20 mouse cellular contexts compared by ENCODE assay signal in the genomic region with DNA sequence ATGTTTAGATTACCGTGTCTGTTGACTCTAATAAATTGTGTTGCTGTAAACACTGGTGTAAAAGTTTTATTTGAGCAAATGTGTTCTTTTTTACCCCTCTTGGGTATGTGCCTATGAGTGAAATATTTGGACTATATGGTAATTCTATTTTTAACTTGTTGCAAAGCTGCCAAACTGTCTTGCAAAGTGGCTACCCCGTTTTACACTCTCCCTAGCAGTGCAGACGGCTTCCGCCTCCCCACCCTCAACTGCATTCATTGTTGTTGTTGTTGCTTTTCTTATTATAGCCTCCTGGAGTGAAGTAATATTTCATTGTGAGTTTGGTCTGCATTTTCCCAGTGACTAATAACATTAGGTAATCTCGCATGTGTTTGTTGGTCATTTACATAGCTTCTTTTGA. TPM values are rescaled to one million over a fixed set of nuclear protein-coding genes. Genes with fewer than 3 reads are reported as not detected.
A peak's percentile ranks its signal among the peaks of the same experiment; 100 is the strongest.
DNase-seq lines count a peak whose midpoint lies in the region; ATAC-seq and TF ChIP-seq lines count a peak whose summit lies in the region.
"Had no signal": no experiment of that assay in that cellular context is flagged by ENCODE, and none has a peak within 500 bp of the region (broad histone marks: within the 10 kb centered on the region; RNA-seq: fewer than 3 reads in every experiment).

No protein-coding gene starts in this region.

- peaks cover 14% of the 10 kb centered on the region for H3K4me1 ChIP-seq in forebrain, embryonic 15.5 days
- H3K4me1 ChIP-seq in forebrain, embryonic 13.5 days = peaks cover 29% of the 10 kb centered on the region
- peaks cover 21% of the 10 kb centered on the region; the same call in 1 of the 2 replicates for H3K4me1 ChIP-seq in heart, postnatal 0 days (ENCODE audit: control insufficient read depth, insufficient read depth)
- peaks cover 6% of the 10 kb centered on the region; the same call in 1 of the 2 replicates for H3K4me1 ChIP-seq in heart, embryonic 12.5 days (replicated peaks)
- H3K4me1 ChIP-seq in lung, embryonic 16.5 days (replicated peaks; ENCODE audit: control insufficient read depth, insufficient read depth, low read length) = peaks cover 2% of the 10 kb centered on the region

- ATAC-seq in forebrain, embryonic 15.5 days (replicated peaks) = 0 out of 2 replicates have a peak, but pooled peaks have one; percentile 28
- no peak for ATAC-seq in forebrain, embryonic 13.5 days
- ATAC-seq in heart, postnatal 0 days (ENCODE audit: insufficient read depth, low read depth) = peak; percentile 70; the same call in 1 of the 2 replicates
- no peak for ATAC-seq in heart, embryonic 12.5 days (ENCODE audit: insufficient number of reproducible peaks, low FRiP score)
- peak; percentile 50; the same call in 1 of the 2 replicates for ATAC-seq in lung, embryonic 16.5 days (ENCODE audit: low read depth)
- ATAC-seq in CD4-positive, CD25-positive, alpha-beta regulatory T cell, adult 4 months = no peak
- ATAC-seq: activated CD4-positive, CD25-positive, alpha-beta regulatory T cell, adult 4 months; intestine, embryonic 15.5 days; Patski had no signal

- no peaks in the 10 kb centered on the region for H3K9me3 ChIP-seq in forebrain, embryonic 15.5 days
- no peaks in the 10 kb centered on the region for H3K9me3 ChIP-seq in forebrain, embryonic 13.5 days (replicated peaks)
- no peaks in the 10 kb centered on the region for H3K9me3 ChIP-seq in heart, postnatal 0 days (replicated peaks; ENCODE audit: control insufficient read depth, low read length)
- no peaks in the 10 kb centered on the region for H3K9me3 ChIP-seq in heart, embryonic 12.5 days (replicated peaks)
- 0 out of 2 replicates have a peak, but pooled peaks cover 2% of the 10 kb centered on the region for H3K9me3 ChIP-seq in lung, embryonic 16.5 days (ENCODE audit: control insufficient read depth, low read length)
- H3K9me3 ChIP-seq: forebrain, embryonic 12.5 days; hindbrain, embryonic 10.5 days; intestine, embryonic 15.5 days had no signal

- WGBS in forebrain, embryonic 15.5 days = 32% methylated on average over 5 of the region's 5 CpGs
- 50% methylated on average over 5 of the region's 5 CpGs for WGBS in forebrain, embryonic 13.5 days
- 40% methylated on average over 5 of the region's 5 CpGs for WGBS in heart, postnatal 0 days
- 60% methylated on average over 5 of the region's 5 CpGs for WGBS in heart, embryonic 12.5 days
- 53% methylated on average over 5 of the region's 5 CpGs for WGBS in lung, embryonic 16.5 days

- no peak overlapping the region for H3K4me2 ChIP-seq in forebrain, embryonic 15.5 days (replicated peaks)
- no peak overlapping the region for H3K4me2 ChIP-seq in forebrain, embryonic 13.5 days
- no peak overlapping the region for H3K4me2 ChIP-seq in heart, postnatal 0 days (ENCODE audit: low read depth, low read length)
- H3K4me2 ChIP-seq in heart, embryonic 12.5 days = no peak overlapping the region
- no peak overlapping the region for H3K4me2 ChIP-seq in lung, embryonic 16.5 days (ENCODE audit: low read depth, low read length)
- H3K4me2 ChIP-seq: forebrain, embryonic 12.5 days; hindbrain, embryonic 14.5 days; intestine, embryonic 15.5 days had no signal

- peak; percentile 63 for DNase-seq in heart, postnatal 0 days (ENCODE audit: low spot score)
- DNase-seq in lung, postnatal 10 days = no peak
- DNase-seq in brain, embryonic 14.5 days (ENCODE audit: low read depth) = peak; percentile 17
- DNase-seq: adrenal gland, adult 2 months; adrenal gland, postnatal 25 days; cerebellum, adult 2 months; cerebellum, postnatal 10 days; gastrocnemius, postnatal 10 days had no signal

- no peak for TF ChIP-seq CTCF in heart, postnatal 0 days (IDR thresholded peaks at IDR 0.05; ENCODE audit: low read depth)
- no peak for TF ChIP-seq CTCF in brain, embryonic 14.5 days (IDR thresholded peaks at IDR 0.05; ENCODE audit: borderline replicate concordance, extremely low read depth, insufficient read depth, insufficient read length)

- no peak overlapping the region for H3K27ac ChIP-seq in forebrain, embryonic 15.5 days (replicated peaks)
- H3K27ac ChIP-seq in forebrain, embryonic 13.5 days = no peak overlapping the region
- H3K27ac ChIP-seq in heart, postnatal 0 days (ENCODE audit: low read depth) = peak overlapping the region; percentile 13; the same call in 1 of the 2 replicates
- no peak overlapping the region for H3K27ac ChIP-seq in heart, embryonic 12.5 days (ENCODE audit: poor library complexity, severe bottlenecking)
- no peak overlapping the region for H3K27ac ChIP-seq in lung, embryonic 16.5 days (ENCODE audit: low read length)
- H3K27ac ChIP-seq: forebrain, embryonic 12.5 days; hindbrain, embryonic 10.5 days; hindbrain, embryonic 14.5 days; intestine, embryonic 15.5 days had no signal

- no peak for TF ChIP-seq EP300 in heart, postnatal 0 days (IDR thresholded peaks at IDR 0.05; ENCODE audit: low read depth)

- TF ChIP-seq POLR2A in brain, embryonic 14.5 days (IDR thresholded peaks at IDR 0.05; ENCODE audit: borderline replicate concordance, extremely low read depth, insufficient read depth, insufficient read length, poor library complexity, severe bottlenecking) = no peak

- H3K27me3 ChIP-seq in forebrain, embryonic 15.5 days = no peaks in the 10 kb centered on the region
- peaks cover 14% of the 10 kb centered on the region for H3K27me3 ChIP-seq in forebrain, embryonic 13.5 days
- H3K27me3 ChIP-seq in heart, postnatal 0 days (ENCODE audit: control insufficient read depth, insufficient read depth, low read length) = no peaks in the 10 kb centered on the region
- H3K27me3 ChIP-seq in heart, embryonic 12.5 days (replicated peaks) = peaks cover 31% of the 10 kb centered on the region
- H3K27me3 ChIP-seq in lung, embryonic 16.5 days (ENCODE audit: control insufficient read depth, insufficient read depth, low read depth, low read length) = no peaks in the 10 kb centered on the region
- H3K27me3 ChIP-seq: CH12.LX; intestine, embryonic 15.5 days; Patski had no signal

- no peak overlapping the region for H3K9ac ChIP-seq in forebrain, embryonic 15.5 days (replicated peaks)
- H3K9ac ChIP-seq in forebrain, embryonic 13.5 days = no peak overlapping the region
- H3K9ac ChIP-seq in heart, postnatal 0 days (replicated peaks; ENCODE audit: low read depth, low read length) = no peak overlapping the region
- H3K9ac ChIP-seq in heart, embryonic 12.5 days = no peak overlapping the region
- H3K9ac ChIP-seq in lung, embryonic 16.5 days (ENCODE audit: low read length) = no peak overlapping the region
- H3K9ac ChIP-seq: forebrain, embryonic 12.5 days; hindbrain, embryonic 14.5 days; intestine, embryonic 15.5 days had no signal

- H3K4me3 ChIP-seq in forebrain, embryonic 15.5 days = no peak overlapping the region
- H3K4me3 ChIP-seq in forebrain, embryonic 13.5 days = no peak overlapping the region
- no peak overlapping the region for H3K4me3 ChIP-seq in heart, postnatal 0 days (ENCODE audit: low read depth, low read length)
- H3K4me3 ChIP-seq in heart, embryonic 12.5 days = no peak overlapping the region
- H3K4me3 ChIP-seq in lung, embryonic 16.5 days (ENCODE audit: low read length) = no peak overlapping the region
- H3K4me3 ChIP-seq: forebrain, embryonic 12.5 days; hindbrain, embryonic 10.5 days; intestine, embryonic 15.5 days had no signal

- H3K36me3 ChIP-seq in forebrain, embryonic 15.5 days = no peaks in the 10 kb centered on the region
- H3K36me3 ChIP-seq in forebrain, embryonic 13.5 days (ENCODE audit: poor library complexity, severe bottlenecking) = no peaks in the 10 kb centered on the region
- H3K36me3 ChIP-seq in heart, postnatal 0 days (replicated peaks; ENCODE audit: control insufficient read depth, insufficient read depth, low read length) = no peaks in the 10 kb centered on the region
- no peaks in the 10 kb centered on the region for H3K36me3 ChIP-seq in heart, embryonic 12.5 days
- H3K36me3 ChIP-seq in lung, embryonic 16.5 days (ENCODE audit: control insufficient read depth, insufficient read depth, low read length) = no peaks in the 10 kb centered on the region
- H3K36me3 ChIP-seq: forebrain, embryonic 12.5 days; hindbrain, embryonic 10.5 days; intestine, embryonic 15.5 days had no signal

RNA-seq across cellular contexts. Expression of a gene that starts 50.2 kb away (rescaled TPM):
- 13.1 and 13.3 TPM in 2 replicates for polyA plus RNA-seq in forebrain, embryonic 15.5 days (2015; fragmentation: Nextera tagmentation; extraction: Ambion mirVana)
- polyA plus RNA-seq in forebrain, embryonic 13.5 days (2015; fragmentation: Nextera tagmentation; extraction: Ambion mirVana) = 6.5 and 7.2 TPM in 2 replicates
- total RNA-seq in heart, postnatal 0 days (2014; rRNA removed; ENCODE audit: low replicate concordance) = 54.8 and 79.6 TPM in 2 replicates
- polyA plus RNA-seq in heart, postnatal 0 days (2015; fragmentation: Nextera tagmentation; extraction: Ambion mirVana) = 6.5 and 7.4 TPM in 2 replicates
- 13.9 and 15.3 TPM in 2 replicates for polyA plus RNA-seq in heart, embryonic 12.5 days (2016; fragmentation: Nextera tagmentation; extraction: Ambion mirVana)
- 12.4 and 16.1 TPM in 2 replicates for polyA plus RNA-seq in lung, embryonic 16.5 days (2015; fragmentation: Nextera tagmentation; extraction: Ambion mirVana)
- polyA plus RNA-seq in brain, embryonic 14.5 days (2012; rRNA removed) = 36.4 and 47.2 TPM in 2 replicates
- under 1 TPM in 1 of 2 experiments, not detected in 1; 0.34 TPM for polyA plus RNA-seq in CD4-positive, CD25-positive, alpha-beta regulatory T cell, adult 4 months (2017; shearing (Covaris generic))
- polyA plus RNA-seq: activated CD4-positive, CD25-positive, alpha-beta regulatory T cell, adult 4 months had no signal

Comparison
In these comparisons a context has a peak if more than half of its experiments do, and no peak if none do; other contexts are left out.
1. ATAC-seq: peak in forebrain, embryonic 15.5 days (single experiment), heart, postnatal 0 days (single experiment) and lung, embryonic 16.5 days (single experiment); none in forebrain, embryonic 13.5 days (single experiment), heart, embryonic 12.5 days (single experiment) and CD4-positive, CD25-positive, alpha-beta regulatory T cell, adult 4 months (single experiment).